Mouse (Mus musculus) kidney, embryonic 15.5 days (tissue): ENCODE measurements at regions not wholly inside any gene's neighbourhood (a gene's known extent, or its start where the extent isn't known, plus 50 kb on each side); places are given as distances from the start of the nearest gene placed in this dataset.

ENCODE experiments used
- ATAC-seq: fragments of 200-750 bp; cut with Nextera tagmentation; replicated peaks from 2 replicates; pipeline ENCODE4 v1.8.0; 2017; ENCODE audit warnings: moderate TSS enrichment; ENCODE audit not compliant: low FRiP score
- H3K27ac ChIP-seq: fragments of 300-500 bp; sonication (generic); 2 replicates; pipeline ENCODE4 v1.5.1; 2015; ENCODE audit warnings: mild to moderate bottlenecking, inconsistent platforms
- H3K27me3 ChIP-seq: fragments of 300-500 bp; sonication (generic); 2 replicates; pipeline ENCODE4 v1.6.1; 2015; ENCODE audit warnings: inconsistent platforms
- H3K36me3 ChIP-seq: fragments of 300-500 bp; sonication (generic); 2 replicates; pipeline ENCODE4 v1.6.1; 2015; ENCODE audit warnings: inconsistent platforms
- H3K4me1 ChIP-seq: fragments of 300-500 bp; sonication (generic); 2 replicates; pipeline ENCODE4 v1.6.1; 2015; ENCODE audit warnings: inconsistent platforms
- H3K4me2 ChIP-seq: fragments of 300-500 bp; sonication (generic); 2 replicates; pipeline ENCODE4 v1.6.1; 2015; ENCODE audit warnings: moderate library complexity, mild to moderate bottlenecking, inconsistent platforms
- H3K4me3 ChIP-seq: fragments of 300-500 bp; sonication (generic); replicated peaks from 2 replicates; pipeline ENCODE4 v1.5.1; 2015; ENCODE audit warnings: mild to moderate bottlenecking, inconsistent platforms
- H3K9ac ChIP-seq: fragments of 300-500 bp; sonication (generic); 2 replicates; pipeline ENCODE4 v1.6.1; 2015; ENCODE audit warnings: mild to moderate bottlenecking, inconsistent platforms
- H3K9me3 ChIP-seq: fragments of 300-500 bp; sonication (generic); replicated peaks from 2 replicates; pipeline ENCODE4 v1.6.1; 2016; ENCODE audit warnings: inconsistent platforms
- WGBS: fragments of 180-500 bp; shearing (Covaris S2); methylation state at CpG from one replicate; pipeline ENCODE4 v1.1.7; 2015; ENCODE audit warnings: mixed read lengths; 5-methylcytosine and 5-hydroxymethylcytosine counted together

GRCm38 (mm10) chr8:8325420-8325819, 335.6 kb downstream of the Efnb2 start:
- Histone ChIP-seq H3K27me3 (no peaks in the 10 kb centered on the region), H3K4me2 (no peak overlapping the region), H3K9ac (no peak overlapping the region), H3K36me3 (no peaks in the 10 kb centered on the region), H3K27ac (peak overlapping the region; percentile 61), H3K9me3 (no peaks in the 10 kb centered on the region), H3K4me3 (no peak overlapping the region), H3K4me1 (peaks cover 47% of the 10 kb centered on the region)
- peak; percentile 90 for ATAC-seq
- WGBS: 27% methylated on average over 4 of the region's 4 CpGs

- Histone ChIP-seq H3K27me3 (no peaks in the 10 kb centered on the region), H3K27ac (peak overlapping the region; percentile 73), H3K9me3 (no peaks in the 10 kb centered on the region), H3K9ac (no peak overlapping the region), H3K36me3 (no peaks in the 10 kb centered on the region), H3K4me1 (peaks cover 47% of the 10 kb centered on the region), H3K4me3 (no peak overlapping the region), H3K4me2 (no peak overlapping the region)
- 44% methylated on average over 5 of the region's 5 CpGs for WGBS
- ATAC-seq: no peak
Measured at GRCm38 (mm10) chr8:8324520-8324919, 336.5 kb downstream of the Efnb2 start.

- H3K27me3 ChIP-seq: no peaks in the 10 kb centered on the region
- ATAC-seq: no peak
- H3K9me3 ChIP-seq: no peaks in the 10 kb centered on the region
- no peak overlapping the region for H3K4me3 ChIP-seq
- no peak overlapping the region for H3K9ac ChIP-seq
- H3K4me2 ChIP-seq: no peak overlapping the region
- H3K4me1 ChIP-seq: 0 out of 2 replicates have a peak, but pooled peaks cover 6% of the 10 kb centered on the region
- 0 out of 2 replicates have a peak overlapping the region, but pooled peaks have one; percentile 32 for H3K27ac ChIP-seq
- no peaks in the 10 kb centered on the region for H3K36me3 ChIP-seq
- WGBS: 69% methylated on average over 7 of the region's 7 CpGs
Measured at GRCm38 (mm10) chr8:8308253-8308652, 352.8 kb downstream of the Efnb2 start.

- Histone ChIP-seq H3K9me3 (no peaks in the 10 kb centered on the region), H3K36me3 (no peaks in the 10 kb centered on the region), H3K27me3 (no peaks in the 10 kb centered on the region), H3K4me3 (no peak overlapping the region), H3K27ac (no peak overlapping the region), H3K4me1 (0 out of 2 replicates have a peak, but pooled peaks cover 6% of the 10 kb centered on the region), H3K9ac (no peak overlapping the region), H3K4me2 (no peak overlapping the region)
- no peak for ATAC-seq
- 70% methylated on average over 9 of the region's 9 CpGs for WGBS
Measured at GRCm38 (mm10) chr8:8307487-8307886, 353.6 kb downstream of the Efnb2 start.

GRCm38 (mm10) chr8:8299965-8300767, 360.9 kb downstream of the Efnb2 start:
- 72% methylated on average over 6 of the region's 6 CpGs for WGBS
- no peak overlapping the region for H3K4me2 ChIP-seq
- H3K9me3 ChIP-seq: no peaks in the 10 kb centered on the region
- no peak overlapping the region for H3K4me3 ChIP-seq
- no peak overlapping the region for H3K27ac ChIP-seq
- no peaks in the 10 kb centered on the region for H3K4me1 ChIP-seq
- no peaks in the 10 kb centered on the region for H3K36me3 ChIP-seq
- H3K27me3 ChIP-seq: no peaks in the 10 kb centered on the region
- ATAC-seq: no peak
- no peak overlapping the region for H3K9ac ChIP-seq

DNA sequence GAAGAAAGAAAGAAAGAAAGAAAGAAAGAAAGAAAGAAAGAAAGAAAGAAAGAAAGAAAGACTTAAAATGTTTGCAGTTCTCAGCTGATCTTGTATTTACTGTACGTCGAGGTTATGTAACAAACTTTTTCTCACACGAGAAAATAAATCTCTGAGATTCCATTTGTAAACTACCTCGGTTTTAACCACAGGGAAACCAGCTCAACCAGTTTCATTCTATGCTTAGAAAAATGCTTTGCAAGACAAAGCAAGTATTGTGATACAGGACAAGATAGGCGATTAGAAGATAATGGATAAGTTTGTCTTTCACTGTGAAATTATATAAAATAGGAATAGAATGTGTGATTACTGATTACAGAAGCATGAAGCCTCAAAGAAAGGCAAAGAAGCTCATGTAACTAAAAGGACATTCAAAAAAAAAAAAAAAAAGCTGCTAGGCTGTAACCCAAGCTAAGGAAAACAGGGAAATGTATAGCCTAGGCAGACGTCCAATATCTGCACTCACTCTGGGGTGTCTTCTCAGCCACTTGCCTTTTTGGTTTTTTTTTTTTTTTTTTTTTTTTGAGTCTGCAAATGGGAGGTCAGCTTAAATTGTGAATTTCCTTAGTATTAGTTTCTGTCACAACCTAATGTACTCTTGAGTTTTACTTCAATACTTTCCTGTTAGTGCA, 368.3 kb downstream of the Efnb2 start:
- Histone ChIP-seq H3K27me3 (no peaks in the 10 kb centered on the region), H3K27ac (no peak overlapping the region), H3K4me3 (no peak overlapping the region), H3K4me1 (no peaks in the 10 kb centered on the region), H3K4me2 (no peak overlapping the region), H3K9me3 (no peaks in the 10 kb centered on the region), H3K36me3 (no peaks in the 10 kb centered on the region), H3K9ac (no peak overlapping the region)
- WGBS: 51% methylated on average over 6 of the region's 6 CpGs
- ATAC-seq: no peak

DNA sequence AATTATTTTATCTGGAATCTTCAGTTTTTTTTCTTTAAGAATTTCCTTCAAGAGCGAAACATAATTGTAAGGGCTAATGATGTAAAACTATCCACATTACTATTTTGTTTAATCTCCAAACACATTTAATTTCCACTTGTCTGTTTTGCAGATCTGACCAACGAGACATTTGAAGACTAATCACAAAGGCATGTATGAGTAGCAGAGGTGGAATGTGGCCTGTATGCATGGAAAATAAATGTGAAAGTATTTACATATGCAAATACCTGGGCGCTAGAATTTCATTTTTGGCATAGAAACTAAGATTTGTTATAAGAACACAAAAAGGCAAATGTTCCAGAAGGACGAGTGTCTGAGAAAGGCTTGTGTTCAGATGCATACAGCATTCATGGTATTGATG, 375.2 kb downstream of the Efnb2 start:
- H3K9ac ChIP-seq: no peak overlapping the region
- WGBS: 75% methylated on average over 4 of the region's 4 CpGs
- no peaks in the 10 kb centered on the region for H3K36me3 ChIP-seq
- no peak overlapping the region for H3K4me3 ChIP-seq
- no peak overlapping the region for H3K4me2 ChIP-seq
- no peak for ATAC-seq
- H3K27ac ChIP-seq: no peak overlapping the region
- H3K27me3 ChIP-seq: no peaks in the 10 kb centered on the region
- H3K4me1 ChIP-seq: no peaks in the 10 kb centered on the region
- H3K9me3 ChIP-seq: no peaks in the 10 kb centered on the region

DNA sequence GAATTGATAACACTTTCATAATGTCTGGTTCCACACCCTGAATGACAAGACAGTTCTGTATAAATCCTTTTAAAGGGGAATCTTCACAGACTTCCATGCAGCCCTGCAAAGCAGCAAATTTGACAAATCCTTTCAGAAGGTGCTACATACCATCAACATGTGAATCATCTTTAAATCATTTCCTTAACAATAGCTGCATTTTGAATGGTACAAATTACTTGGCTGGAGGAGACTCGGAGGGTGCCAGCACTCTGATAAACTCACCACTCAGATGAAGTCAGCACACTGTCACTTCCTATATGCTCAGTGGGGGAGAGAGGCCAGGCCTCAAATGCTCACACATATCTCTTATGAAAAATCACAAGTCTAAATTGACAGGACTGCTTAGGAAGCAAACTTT, 386.1 kb downstream of the Efnb2 start:
- WGBS: 64% methylated on average over 1 of the region's 1 CpGs
- H3K9me3 ChIP-seq: no peaks in the 10 kb centered on the region
- no peaks in the 10 kb centered on the region for H3K36me3 ChIP-seq
- H3K27me3 ChIP-seq: no peaks in the 10 kb centered on the region
- no peaks in the 10 kb centered on the region for H3K4me1 ChIP-seq
- no peak overlapping the region for H3K4me2 ChIP-seq
- H3K27ac ChIP-seq: no peak overlapping the region
- H3K4me3 ChIP-seq: no peak overlapping the region
- ATAC-seq: no peak
- H3K9ac ChIP-seq: no peak overlapping the region

GRCm38 (mm10) chr8:8274211-8274641, 386.8 kb downstream of the Efnb2 start:
- ATAC-seq: no peak
- Histone ChIP-seq H3K36me3 (no peaks in the 10 kb centered on the region), H3K9ac (no peak overlapping the region), H3K27me3 (no peaks in the 10 kb centered on the region), H3K4me1 (no peaks in the 10 kb centered on the region), H3K4me3 (no peak overlapping the region), H3K27ac (no peak overlapping the region), H3K9me3 (no peaks in the 10 kb centered on the region), H3K4me2 (no peak overlapping the region)
- WGBS: 80% methylated on average over 3 of the region's 3 CpGs

GRCm38 (mm10) chr8:8258855-8259254, 402.2 kb downstream of the Efnb2 start:
- H3K27ac ChIP-seq: no peak overlapping the region
- H3K9me3 ChIP-seq: no peaks in the 10 kb centered on the region
- no peaks in the 10 kb centered on the region for H3K27me3 ChIP-seq
- 91% methylated on average over 7 of the region's 7 CpGs for WGBS
- H3K4me3 ChIP-seq: no peak overlapping the region
- H3K4me1 ChIP-seq: no peaks in the 10 kb centered on the region
- no peak overlapping the region for H3K4me2 ChIP-seq
- ATAC-seq: no peak
- H3K36me3 ChIP-seq: no peaks in the 10 kb centered on the region
- no peak overlapping the region for H3K9ac ChIP-seq

GRCm38 (mm10) chr8:8258231-8258638, 402.8 kb downstream of the Efnb2 start:
- no peaks in the 10 kb centered on the region for H3K4me1 ChIP-seq
- no peak overlapping the region for H3K4me2 ChIP-seq
- no peak overlapping the region for H3K27ac ChIP-seq
- WGBS: 23% methylated on average over 9 of the region's 9 CpGs
- H3K9me3 ChIP-seq: no peaks in the 10 kb centered on the region
- H3K9ac ChIP-seq: no peak overlapping the region
- no peak for ATAC-seq
- no peak overlapping the region for H3K4me3 ChIP-seq
- H3K27me3 ChIP-seq: no peaks in the 10 kb centered on the region
- H3K36me3 ChIP-seq: no peaks in the 10 kb centered on the region

DNA sequence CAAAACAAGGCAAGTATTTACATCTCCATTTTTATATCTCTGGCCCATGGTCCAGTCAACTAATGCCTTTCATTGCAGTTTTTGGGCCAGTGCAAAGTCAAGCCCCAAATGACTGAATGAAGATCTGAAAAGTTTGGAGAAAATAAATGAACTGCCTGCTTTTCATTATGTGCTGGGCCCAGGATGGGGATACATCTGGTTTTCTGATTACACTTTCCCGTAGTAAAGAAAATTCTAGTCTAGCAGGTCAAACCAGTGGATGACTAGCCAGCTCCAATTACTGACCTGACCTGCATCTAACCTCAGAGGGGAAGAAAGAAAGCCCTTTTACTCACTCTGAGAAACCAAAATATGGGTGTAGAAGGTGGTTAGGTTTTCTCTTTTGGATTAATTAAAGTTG, 404.7 kb downstream of the Efnb2 start:
- H3K9ac ChIP-seq: no peak overlapping the region
- H3K36me3 ChIP-seq: no peaks in the 10 kb centered on the region
- 0 out of 2 replicates have a peak, but pooled peaks cover 3% of the 10 kb centered on the region for H3K9me3 ChIP-seq
- no peaks in the 10 kb centered on the region for H3K4me1 ChIP-seq
- no peak overlapping the region for H3K27ac ChIP-seq
- H3K4me2 ChIP-seq: no peak overlapping the region
- no peak overlapping the region for H3K4me3 ChIP-seq
- ATAC-seq: no peak
- WGBS: 24% methylated on average over 1 of the region's 1 CpGs
- H3K27me3 ChIP-seq: no peaks in the 10 kb centered on the region
